Mouse (Mus musculus) spleen, adult 2 months (tissue): Measurements from ENCODE around the gene Haus4.

Experiments
- CTCF ChIP-seq: fragments of 200-500 bp; IDR thresholded peaks from 2 replicates; pipeline ENCODE4 v1.5.1; 2011; ENCODE audit warnings: mild to moderate bottlenecking, inconsistent platforms; ENCODE audit not compliant: insufficient read depth, insufficient read length, insufficient replicate concordance; ENCODE audit errors: extremely low read depth
- POLR2A ChIP-seq: fragments of 200-500 bp; IDR thresholded peaks from 2 replicates; pipeline ENCODE4 v1.6.1; 2011; ENCODE audit warnings: low read depth, low read length, inconsistent platforms

GRCm38 (mm10) chr14:54575631-54576030 lies 21.2 kb upstream of the Haus4 start:
- TF ChIP-seq CTCF = no peak
- no peak for TF ChIP-seq POLR2A
